In the genomic region with DNA sequence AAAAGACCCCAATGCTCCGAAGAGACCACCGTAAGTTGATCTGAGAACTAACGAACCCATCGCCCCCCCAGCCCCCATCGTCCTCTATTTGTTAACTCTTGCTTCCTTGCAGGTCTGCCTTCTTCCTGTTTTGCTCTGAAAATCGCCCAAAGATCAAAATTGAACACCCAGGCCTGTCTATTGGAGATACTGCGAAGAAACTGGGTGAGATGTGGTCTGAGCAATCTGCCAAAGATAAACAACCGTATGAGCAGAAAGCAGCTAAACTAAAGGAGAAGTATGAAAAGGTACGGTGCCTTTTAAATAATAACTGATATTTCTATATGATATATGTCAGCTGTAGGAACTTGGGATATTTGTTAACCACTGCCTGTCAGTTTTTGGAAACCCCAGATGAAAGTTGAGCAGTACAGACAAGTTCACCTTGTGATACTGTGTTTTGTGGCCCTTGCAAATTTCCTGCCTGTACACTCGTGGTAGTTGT, we compare ENCODE assay signal across 8 mouse cellular contexts. TPM values are rescaled to one million over a fixed set of nuclear protein-coding genes. Genes with fewer than 3 reads are reported as not detected.
DNase-seq lines count a peak whose midpoint lies in the region; ATAC-seq and TF ChIP-seq lines count a peak whose summit lies in the region.
"Not testable (repeated sequence)": the region's sequence is repeated elsewhere in the genome, so short reads cannot be mapped to it uniquely, and the experiment has no call there.
"Had no signal": no experiment of that assay in that cellular context is flagged by ENCODE, and none has a peak within 500 bp of the region (broad histone marks: within the 10 kb centered on the region; RNA-seq: fewer than 3 reads in every experiment).

No protein-coding gene starts in this region.

- H3K27ac ChIP-seq in ES-E14 (ENCODE audit: insufficient read depth, low read depth, low read length, poor library complexity, severe bottlenecking); limb, embryonic 14.5 days (replicated peaks; ENCODE audit: low read depth, low read length); neural tube, embryonic 13.5 days (replicated peaks): not testable (repeated sequence)
- peak overlapping the region; percentile 100 for H3K27ac ChIP-seq in heart, embryonic 13.5 days (replicated peaks)
- H3K27ac ChIP-seq in intestine, embryonic 14.5 days (ENCODE audit: low read depth) = peak overlapping the region; percentile 100; the same call in 1 of the 2 replicates
- peak overlapping the region; percentile 52 for H3K27ac ChIP-seq in macrophage

- peak overlapping the region; percentile 90; the same call in 1 of the 2 replicates for H3K9ac ChIP-seq in ES-E14 (ENCODE audit: insufficient read depth, low read depth, low read length, poor library complexity, severe bottlenecking)
- peak overlapping the region; percentile 100 for H3K9ac ChIP-seq in heart, embryonic 13.5 days
- peak overlapping the region; percentile 100 for H3K9ac ChIP-seq in intestine, embryonic 14.5 days (ENCODE audit: low read length)
- peak overlapping the region; percentile 99 for H3K9ac ChIP-seq in limb, embryonic 14.5 days (ENCODE audit: low read depth, low read length, severe bottlenecking)
- H3K9ac ChIP-seq in neural tube, embryonic 13.5 days = peak overlapping the region; percentile 95

- H3K4me3 ChIP-seq in ES-E14 (ENCODE audit: insufficient read depth in 1 of 2, low read depth in 1 of 2, low read length in 2 of 2, poor library complexity in 1 of 2, severe bottlenecking in 1 of 2) = peak overlapping the region; percentile 74 to 94
- peak overlapping the region; percentile 94 for H3K4me3 ChIP-seq in erythroblast, embryonic 14.5 days (replicated peaks)
- H3K4me3 ChIP-seq in heart, embryonic 13.5 days = peak overlapping the region; percentile 96
- peak overlapping the region; percentile 88 for H3K4me3 ChIP-seq in intestine, embryonic 14.5 days (ENCODE audit: low read depth, low read length)
- peak overlapping the region; percentile 68 for H3K4me3 ChIP-seq in limb, embryonic 14.5 days (replicated peaks; ENCODE audit: low read length)
- H3K4me3 ChIP-seq in macrophage (ENCODE audit: inconsistent target) = peak overlapping the region; percentile 45
- peak overlapping the region; percentile 82 for H3K4me3 ChIP-seq in neural tube, embryonic 13.5 days

- WGBS in heart, embryonic 13.5 days = 11% methylated on average over 10 of the region's 10 CpGs
- 9% methylated on average over 10 of the region's 10 CpGs for WGBS in intestine, embryonic 14.5 days
- 8% methylated on average over 9 of the region's 10 CpGs for WGBS in limb, embryonic 14.5 days
- under 1% methylated on average over 7 of the region's 10 CpGs for WGBS in macrophage (ENCODE audit: missing documents)
- 28% methylated on average over 10 of the region's 10 CpGs for WGBS in neural tube, embryonic 13.5 days

- not testable (repeated sequence) for H3K4me1 ChIP-seq in ES-E14 (ENCODE audit: control insufficient read depth in 2 of 2, insufficient read depth in 2 of 2, low read length in 2 of 2, poor library complexity in 1 of 2); intestine, embryonic 14.5 days (replicated peaks; ENCODE audit: control insufficient read depth, insufficient read depth, low read length); limb, embryonic 14.5 days (ENCODE audit: control insufficient read depth, insufficient read depth, low read length)
- H3K4me1 ChIP-seq in erythroblast, embryonic 14.5 days (ENCODE audit: control insufficient read depth) = peaks cover 44% of the 10 kb centered on the region
- H3K4me1 ChIP-seq in heart, embryonic 13.5 days = peaks cover 18% of the 10 kb centered on the region
- H3K4me1 ChIP-seq in neural tube, embryonic 13.5 days (replicated peaks) = peaks cover 10% of the 10 kb centered on the region

- not testable (repeated sequence) for DNase-seq in ES-E14 (ENCODE audit: low read depth, low spot score); limb, embryonic 14.5 days (ENCODE audit: low spot score)
- DNase-seq in intestine, embryonic 14.5 days (ENCODE audit: low spot score) = peak; percentile 53

- TF ChIP-seq POLR2A in limb, embryonic 14.5 days (IDR thresholded peaks at IDR 0.05; ENCODE audit: borderline replicate concordance, extremely low read depth, insufficient read depth, insufficient read length) = not testable (repeated sequence)

- not testable (repeated sequence) for H3K27me3 ChIP-seq in erythroblast, embryonic 14.5 days (ENCODE audit: control insufficient read depth); heart, embryonic 13.5 days (replicated peaks); intestine, embryonic 14.5 days (replicated peaks; ENCODE audit: control insufficient read depth, insufficient read depth, low read length); limb, embryonic 14.5 days (ENCODE audit: control insufficient read depth, insufficient read depth, low read length); neural tube, embryonic 13.5 days

- peaks cover 14% of the 10 kb centered on the region for H3K36me3 ChIP-seq in ES-E14 (ENCODE audit: control insufficient read depth, insufficient read depth, low read length, poor library complexity, severe bottlenecking)
- peaks cover 69% of the 10 kb centered on the region for H3K36me3 ChIP-seq in erythroblast, embryonic 14.5 days (ENCODE audit: control insufficient read depth)
- peaks cover 39% of the 10 kb centered on the region for H3K36me3 ChIP-seq in heart, embryonic 13.5 days
- H3K36me3 ChIP-seq in intestine, embryonic 14.5 days (ENCODE audit: control insufficient read depth, insufficient read depth, low read length) = peaks cover 38% of the 10 kb centered on the region
- H3K36me3 ChIP-seq in limb, embryonic 14.5 days (ENCODE audit: control insufficient read depth, insufficient read depth, low read length) = peaks cover 31% of the 10 kb centered on the region
- not testable (repeated sequence) for H3K36me3 ChIP-seq in macrophage (ENCODE audit: inconsistent target); neural tube, embryonic 13.5 days

- peak overlapping the region; percentile 97 for H3K4me2 ChIP-seq in heart, embryonic 13.5 days
- H3K4me2 ChIP-seq in intestine, embryonic 14.5 days (ENCODE audit: low read length) = peak overlapping the region; percentile 89
- H3K4me2 ChIP-seq in limb, embryonic 14.5 days (replicated peaks; ENCODE audit: low read depth, low read length, severe bottlenecking) = peak overlapping the region; percentile 58
- H3K4me2 ChIP-seq in neural tube, embryonic 13.5 days = peak overlapping the region; percentile 65

- H3K79me2 ChIP-seq in macrophage (ENCODE audit: inconsistent target) = peaks cover 29% of the 10 kb centered on the region

- in situ Hi-C loops in ES-E14 (cut with MboI; ENCODE audit: low sequenced_read_pairs in 2 of 2, unreplicated experiment in 2 of 2) = not testable (repeated sequence)

- H3K9me3 ChIP-seq in ES-E14 (ENCODE audit: control insufficient read depth, insufficient read depth, low read depth, low read length); erythroblast, embryonic 14.5 days (ENCODE audit: control insufficient read depth, low read length); heart, embryonic 13.5 days; intestine, embryonic 14.5 days (ENCODE audit: control insufficient read depth, low read length); limb, embryonic 14.5 days (ENCODE audit: control insufficient read depth, low read length); neural tube, embryonic 13.5 days: not testable (repeated sequence)

- ATAC-seq in heart, embryonic 13.5 days (ENCODE audit: extremely low read depth, insufficient number of reproducible peaks, low FRiP score, low TSS enrichment); intestine, embryonic 14.5 days (replicated peaks; ENCODE audit: low FRiP score, low TSS enrichment, low read depth); limb, embryonic 14.5 days (ENCODE audit: low FRiP score, low read depth); neural tube, embryonic 13.5 days (ENCODE audit: low read depth): not testable (repeated sequence)

RNA-seq across cellular contexts. Expression of a gene that starts 1.5 kb away (rescaled TPM):
- 144 and 190 TPM in 2 replicates for total RNA-seq in ES-E14 (2012; rRNA removed)
- 46.5 and 51.4 TPM in 2 replicates for polyA plus RNA-seq in erythroblast, embryonic 14.5 days (2012)
- 221 and 261 TPM in 2 replicates for polyA plus RNA-seq in heart, embryonic 13.5 days (2015; fragmentation: Nextera tagmentation; extraction: Ambion mirVana)
- polyA plus RNA-seq in intestine, embryonic 14.5 days (2014; fragmentation: Nextera tagmentation; extraction: Ambion mirVana) = 340 and 378 TPM in 2 replicates
- 86.9 and 199 TPM in 2 replicates for polyA plus RNA-seq in limb, embryonic 14.5 days (2012; rRNA removed)
- 290 and 314 TPM in 2 replicates for polyA plus RNA-seq in limb, embryonic 14.5 days (2014; fragmentation: Nextera tagmentation; extraction: Ambion mirVana)
- 10 to 100 TPM; 15.8 to 89.1 (median 38.2) TPM for total RNA-seq in macrophage (2018; cell fraction: chromatin; rRNA removed)
- 10 to 100 TPM; 14.3 to 42.3 (median 20.8) TPM for total RNA-seq in macrophage (2018; cell fraction: cytosol; rRNA removed)
- 10 to 100 TPM; 17.9 to 80.8 (median 41.3) TPM for total RNA-seq in macrophage (2018; cell fraction: nucleus; rRNA removed)
- 14.7 to 36.9 TPM (median 28.3 TPM) in 3 replicates for polyA plus RNA-seq in macrophage (2018)
- polyA plus RNA-seq in neural tube, embryonic 13.5 days (2015; fragmentation: Nextera tagmentation; extraction: Ambion mirVana) = 85.6 and 87.2 TPM in 2 replicates

RNA-seq across cellular contexts. Expression of a gene that starts 25.6 kb away (rescaled TPM):
- total RNA-seq in ES-E14 (2012; rRNA removed) = 61.5 and 76.8 TPM in 2 replicates
- polyA plus RNA-seq in erythroblast, embryonic 14.5 days (2012) = 2.0 TPM in 2 replicates
- 45.8 and 47.5 TPM in 2 replicates for polyA plus RNA-seq in heart, embryonic 13.5 days (2015; fragmentation: Nextera tagmentation; extraction: Ambion mirVana)
- 36.6 and 39.7 TPM in 2 replicates for polyA plus RNA-seq in intestine, embryonic 14.5 days (2014; fragmentation: Nextera tagmentation; extraction: Ambion mirVana)
- 27.7 and 32.6 TPM in 2 replicates for polyA plus RNA-seq in limb, embryonic 14.5 days (2012; rRNA removed)
- 35.8 and 40.1 TPM in 2 replicates for polyA plus RNA-seq in limb, embryonic 14.5 days (2014; fragmentation: Nextera tagmentation; extraction: Ambion mirVana)
- 10 to 100 TPM in 16 of 26 experiments, 1 to 10 TPM in 10; 1.6 to 52.1 (median 11.5) TPM for total RNA-seq in macrophage (2018; cell fraction: chromatin; rRNA removed)
- 100 to 1,000 TPM in 1 of 26 experiments, 10 to 100 TPM in 25; 37.0 to 156 (median 58.1) TPM for total RNA-seq in macrophage (2018; cell fraction: cytosol; rRNA removed)
- 10 to 100 TPM in 24 of 26 experiments, 1 to 10 TPM in 2; 8.9 to 85.8 (median 25.4) TPM for total RNA-seq in macrophage (2018; cell fraction: nucleus; rRNA removed)
- 25.6 to 46.1 TPM (median 39.6 TPM) in 3 replicates for polyA plus RNA-seq in macrophage (2018)
- polyA plus RNA-seq in neural tube, embryonic 13.5 days (2015; fragmentation: Nextera tagmentation; extraction: Ambion mirVana) = 50.6 and 51.0 TPM in 2 replicates

RNA-seq across cellular contexts. Expression of a gene that starts 57.5 kb away (rescaled TPM):
- total RNA-seq in ES-E14 (2012; rRNA removed) = not detected in 2 replicates
- polyA plus RNA-seq in erythroblast, embryonic 14.5 days (2012) = not detected in 2 replicates
- 1.3 and 1.4 TPM in 2 replicates for polyA plus RNA-seq in heart, embryonic 13.5 days (2015; fragmentation: Nextera tagmentation; extraction: Ambion mirVana)
- 0.27 and 0.54 TPM in 2 replicates for polyA plus RNA-seq in intestine, embryonic 14.5 days (2014; fragmentation: Nextera tagmentation; extraction: Ambion mirVana)
- 38.9 and 39.5 TPM in 2 replicates for polyA plus RNA-seq in limb, embryonic 14.5 days (2012; rRNA removed)
- polyA plus RNA-seq in limb, embryonic 14.5 days (2014; fragmentation: Nextera tagmentation; extraction: Ambion mirVana) = 23.7 and 24.1 TPM in 2 replicates
- not detected for total RNA-seq in macrophage (2018; cell fraction: chromatin; rRNA removed)
- total RNA-seq in macrophage (2018; cell fraction: cytosol; rRNA removed) = not detected
- total RNA-seq in macrophage (2018; cell fraction: nucleus; rRNA removed) = not detected
- not detected in 3 replicates for polyA plus RNA-seq in macrophage (2018)
- 2.3 and 2.9 TPM in 2 replicates for polyA plus RNA-seq in neural tube, embryonic 13.5 days (2015; fragmentation: Nextera tagmentation; extraction: Ambion mirVana)
- total RNA-seq: liver, adult 2 months had no signal
- polyA plus RNA-seq: liver, adult 2 months had no signal

Comparison
In these comparisons a context has a peak if more than half of its experiments do, and no peak if none do; other contexts are left out.
1. H3K4me3 ChIP-seq: peak in every context shown above with its lines; median percentile 96 in heart, embryonic 13.5 days; 94 in erythroblast, embryonic 14.5 days; 88 in intestine, embryonic 14.5 days; 84 in ES-E14; 82 in neural tube, embryonic 13.5 days; 68 in limb, embryonic 14.5 days; 45 in macrophage.